Mouse (Mus musculus): ENCODE measurements at regions not wholly inside any gene's neighbourhood (a gene's known extent, or its start where the extent isn't known, plus 50 kb on each side); places are given as distances from the start of the nearest gene placed in this dataset.

DNA sequence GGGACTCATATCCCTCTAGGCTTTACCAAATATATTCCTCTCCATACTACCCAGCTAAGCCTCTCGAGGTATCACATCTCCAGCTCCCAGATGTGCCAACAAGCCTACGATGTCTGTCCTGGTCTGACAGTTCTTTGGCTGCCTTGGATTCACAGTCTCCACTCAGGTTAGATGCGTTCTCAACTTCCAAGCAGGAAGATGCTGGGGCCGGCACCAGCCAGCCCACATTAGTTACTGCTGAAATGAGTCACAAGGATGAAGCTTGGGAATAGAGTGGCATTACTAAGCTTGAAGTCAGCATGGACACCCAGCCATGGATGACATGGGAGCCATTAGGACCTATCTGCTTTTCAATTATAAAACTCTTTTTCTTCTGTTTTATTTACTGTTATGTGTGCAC, 267.6 kb upstream of the Klf3 start:
- DNase-seq (ENCODE audit: low read depth, low spot score), result no peak

- no peak for DNase-seq (ENCODE audit: low read depth, low spot score)
Measured at GRCm38 (mm10) chr5:64536393-64537112, 266.6 kb upstream of the Klf3 start.

- no peak for DNase-seq (ENCODE audit: low read depth, low spot score)
Measured at GRCm38 (mm10) chr5:64537113-64537780, 265.9 kb upstream of the Klf3 start.

GRCm38 (mm10) chr5:64541765-64542164, 261.4 kb upstream of the Klf3 start:
- no peak for DNase-seq (ENCODE audit: low read depth, low spot score)

- DNase-seq (ENCODE audit: low read depth, low spot score), result no peak
Measured at GRCm38 (mm10) chr5:64555931-64556330, 247.3 kb upstream of the Klf3 start.

DNA sequence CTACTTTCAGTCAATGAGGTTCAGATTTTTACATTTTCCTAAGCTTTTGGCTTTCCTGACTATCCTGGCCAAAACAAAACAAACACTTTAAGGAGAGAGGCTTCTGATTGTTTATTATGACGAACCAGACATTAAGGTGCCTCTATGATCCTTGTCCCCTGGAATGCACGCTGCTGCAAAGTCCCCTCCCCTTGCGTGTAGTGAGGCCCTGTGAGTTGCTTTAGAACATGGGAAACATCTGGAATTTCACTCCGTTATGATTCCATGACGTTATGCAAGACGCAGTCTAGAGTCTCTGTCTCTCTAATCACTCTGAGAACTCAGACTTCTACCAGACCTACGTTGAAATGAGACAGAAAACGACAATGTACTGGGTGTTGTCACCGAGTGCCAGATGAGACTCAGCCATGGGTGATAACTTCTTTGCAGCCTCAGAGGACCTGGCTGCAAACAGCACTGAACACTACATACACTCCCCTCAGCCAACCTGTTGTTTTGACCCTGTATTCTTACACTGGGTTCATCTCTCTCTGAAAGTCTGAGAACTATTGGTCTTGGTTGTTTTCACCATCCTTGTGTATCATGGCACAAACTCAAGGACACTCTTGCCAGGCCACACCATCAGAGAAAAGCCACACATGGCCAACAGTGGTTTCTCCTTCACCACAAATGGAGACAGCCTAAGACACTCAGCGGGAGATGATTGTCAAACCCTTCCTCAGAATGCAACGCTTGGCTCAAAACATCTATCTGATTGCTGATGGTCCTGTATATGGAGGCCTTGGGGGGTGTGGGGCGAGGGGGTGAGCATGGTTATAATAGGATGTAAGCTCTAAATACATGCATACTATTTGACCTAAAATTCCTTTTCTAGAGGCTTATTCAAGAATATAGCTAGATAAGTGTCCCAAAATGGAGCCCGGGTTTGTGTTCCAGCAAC, 236.5 kb upstream of the Klf3 start:
- DNase-seq (ENCODE audit: low read depth, low spot score), result no peak

GRCm38 (mm10) chr5:64567813-64568212, 235.4 kb upstream of the Klf3 start:
- no peak for DNase-seq (ENCODE audit: low read depth, low spot score)

DNA sequence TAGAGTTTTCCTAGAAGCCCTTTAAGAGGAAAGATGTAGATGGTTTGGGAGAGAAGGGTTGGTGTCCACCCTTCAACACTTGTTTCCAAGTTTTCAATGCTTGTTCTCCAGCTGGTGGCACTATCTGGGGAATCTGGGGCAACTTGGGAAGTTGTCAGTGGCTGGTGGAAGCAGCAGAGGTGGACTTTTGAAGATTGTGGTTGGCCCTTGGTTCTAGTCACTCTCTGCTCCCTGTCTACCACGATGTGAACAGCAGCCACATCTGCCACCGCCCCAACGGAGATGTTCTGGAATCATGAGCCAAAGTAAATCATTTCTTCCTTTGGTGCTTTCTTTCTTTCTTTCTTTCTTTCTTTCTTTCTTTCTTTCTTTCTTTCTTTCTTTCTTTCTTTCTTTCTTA, 234.9 kb upstream of the Klf3 start:
- DNase-seq (ENCODE audit: low read depth, low spot score), result no peak

DNA sequence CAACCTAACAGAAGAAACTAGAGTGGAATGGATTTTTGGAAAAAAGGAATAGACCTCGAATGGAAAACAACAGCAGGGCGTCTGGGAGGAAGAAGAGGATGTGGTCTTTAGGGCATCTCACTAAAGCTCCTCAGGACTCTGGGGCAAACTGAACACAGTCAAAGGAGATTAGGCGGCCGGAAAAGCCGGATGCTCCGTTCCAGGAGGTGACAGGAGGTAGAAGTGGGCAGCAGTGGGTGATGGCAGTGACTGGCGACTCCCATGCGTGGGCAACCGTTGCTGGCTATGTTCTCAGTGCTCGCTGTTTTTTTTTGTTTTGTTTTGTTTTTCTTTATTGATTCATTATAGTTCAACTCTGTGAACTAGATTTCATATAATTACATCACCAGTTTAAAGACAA, 228.8 kb upstream of the Klf3 start:
- no peak for DNase-seq (ENCODE audit: low read depth, low spot score)

- DNase-seq (ENCODE audit: low read depth, low spot score), result no peak
Measured at GRCm38 (mm10) chr5:64575896-64576295, 227.3 kb upstream of the Klf3 start.

- DNase-seq (ENCODE audit: low read depth, low spot score), result no peak
Measured at GRCm38 (mm10) chr5:64576426-64577262, 226.5 kb upstream of the Klf3 start.

- DNase-seq (ENCODE audit: low read depth, low spot score), result no peak
Measured at GRCm38 (mm10) chr5:64577424-64577823, 225.8 kb upstream of the Klf3 start.

DNA sequence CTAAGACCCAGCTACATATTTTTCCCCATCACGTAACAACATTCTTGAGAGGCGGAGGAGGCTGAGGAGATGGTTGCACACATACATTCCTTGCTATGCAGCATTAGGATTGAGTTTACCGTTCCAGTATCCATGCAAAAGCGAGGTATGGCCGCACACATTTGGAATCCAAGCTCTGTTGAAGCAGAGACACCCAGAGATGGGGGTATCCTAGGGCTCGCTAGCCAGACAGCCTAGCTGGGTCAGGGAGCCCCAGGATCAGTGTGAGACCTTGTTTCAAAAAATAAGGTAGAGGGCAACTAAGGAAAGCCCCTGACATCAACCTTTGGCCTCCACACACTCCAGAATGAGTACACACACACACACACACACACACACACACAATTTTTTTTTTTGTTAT, 224.7 kb upstream of the Klf3 start:
- DNase-seq (ENCODE audit: low read depth, low spot score), result no peak

DNA sequence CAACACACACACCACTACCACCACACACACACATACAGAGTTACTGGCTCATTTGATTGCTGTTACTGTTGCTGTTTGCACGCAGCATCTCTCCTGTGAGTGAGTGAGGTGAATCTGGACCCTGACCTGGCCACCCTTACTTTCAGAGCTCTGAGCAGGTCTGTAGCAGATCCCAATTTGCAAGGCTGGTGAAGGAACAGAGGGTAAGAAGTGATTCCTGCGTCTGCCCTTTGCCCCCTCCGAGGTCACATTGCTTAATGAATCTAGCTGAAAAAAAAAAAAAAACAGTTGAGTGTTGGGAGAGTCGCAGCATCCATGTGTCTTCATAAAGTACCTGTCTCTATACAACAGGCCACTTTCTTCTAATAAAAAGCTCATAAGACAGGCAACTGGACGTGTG, 224.1 kb upstream of the Klf3 start:
- DNase-seq (ENCODE audit: low read depth, low spot score), result no peak

- DNase-seq (ENCODE audit: low read depth, low spot score), result no peak
Measured at GRCm38 (mm10) chr5:64579494-64580339, 223.5 kb upstream of the Klf3 start.

GRCm38 (mm10) chr5:64580340-64580723, 222.9 kb upstream of the Klf3 start:
- DNase-seq (ENCODE audit: low read depth, low spot score), result no peak

- no peak for DNase-seq (ENCODE audit: low read depth, low spot score)
Measured at GRCm38 (mm10) chr5:64580786-64581445, 222.3 kb upstream of the Klf3 start.

- no peak for DNase-seq (ENCODE audit: low read depth, low spot score)
Measured at GRCm38 (mm10) chr5:64581461-64581860, 221.7 kb upstream of the Klf3 start.

GRCm38 (mm10) chr5:64582031-64582430, 221.2 kb upstream of the Klf3 start:
- DNase-seq (ENCODE audit: low read depth, low spot score), result no peak

DNA sequence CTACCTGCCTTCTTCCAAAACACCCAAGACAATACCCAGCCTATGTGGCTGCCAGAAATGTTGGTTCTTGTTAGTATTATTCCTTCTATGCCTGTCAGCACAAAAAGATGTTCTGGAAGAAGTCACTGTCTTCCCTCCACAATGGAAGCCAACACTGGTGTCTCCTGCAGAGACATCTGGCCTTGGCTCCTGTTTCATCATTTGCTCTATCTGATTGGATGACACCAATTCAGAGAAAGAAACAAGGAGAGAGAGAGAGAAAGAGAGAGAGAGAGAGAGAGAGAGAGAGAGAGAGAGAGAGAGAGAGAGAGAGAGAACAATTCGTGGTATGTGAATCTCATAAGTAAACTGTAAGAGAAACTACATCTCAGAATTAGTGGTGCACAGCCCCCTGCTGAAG, 218.9 kb upstream of the Klf3 start:
- no peak for DNase-seq (ENCODE audit: low read depth, low spot score)
